ENCODE assay signal across 8 mouse cellular contexts in genomic region chr12:45074611-45075342, GRCm38 (mm10). TPM values are rescaled to one million over a fixed set of nuclear protein-coding genes. Genes with fewer than 3 reads are reported as not detected.
DNase-seq lines count a peak whose midpoint lies in the region; ATAC-seq lines count a peak whose summit lies in the region.

Stxbp6 (minus strand) TSS chr12:45074709.

- peak; percentile 67 for ATAC-seq in hindbrain, embryonic 16.5 days
- peak; percentile 43; the same call in 1 of the 2 replicates for ATAC-seq in stomach, embryonic 14.5 days (ENCODE audit: insufficient number of reproducible peaks, insufficient read depth, low FRiP score, low read depth)

- H3K4me1 ChIP-seq in brown adipose tissue, adult 24 weeks (ENCODE audit: control insufficient read depth, insufficient read depth, insufficient read length, low read length): no peaks in the 10 kb centered on the region
- peaks cover 8% of the 10 kb centered on the region for H3K4me1 ChIP-seq in hindbrain, embryonic 16.5 days (ENCODE audit: control insufficient read depth, insufficient read depth, low read depth, low read length)
- H3K4me1 ChIP-seq in megakaryocyte, embryonic 14.5 days: peaks cover 35% of the 10 kb centered on the region
- H3K4me1 ChIP-seq in stomach, embryonic 14.5 days (ENCODE audit: control insufficient read depth, insufficient read depth, low read length): no peaks in the 10 kb centered on the region; the same call in 1 of the 2 replicates

- peak within 1 kb of the TSS; percentile 76 for H3K9ac ChIP-seq in hindbrain, embryonic 16.5 days (ENCODE audit: low read depth, low read length)
- peak within 1 kb of the TSS; percentile 62 for H3K9ac ChIP-seq in stomach, embryonic 14.5 days (replicated peaks; ENCODE audit: low read depth, low read length)

- peak within 1 kb of the TSS; percentile 92 for H3K4me3 ChIP-seq in brown adipose tissue, adult 24 weeks (ENCODE audit: insufficient read depth, low read depth, low read length)
- peak within 1 kb of the TSS; percentile 74 for H3K4me3 ChIP-seq in hindbrain, embryonic 16.5 days (ENCODE audit: low read length)
- peak within 1 kb of the TSS; percentile 95 for H3K4me3 ChIP-seq in megakaryocyte, embryonic 14.5 days (replicated peaks)
- H3K4me3 ChIP-seq in stomach, embryonic 14.5 days (ENCODE audit: low read depth, low read length): peak within 1 kb of the TSS; percentile 80

- no peaks in the 10 kb centered on the region for H3K36me3 ChIP-seq in hindbrain, embryonic 16.5 days (ENCODE audit: control insufficient read depth, insufficient read depth, low read length)
- H3K36me3 ChIP-seq in megakaryocyte, embryonic 14.5 days (replicated peaks; ENCODE audit: low read length): no peaks in the 10 kb centered on the region
- H3K36me3 ChIP-seq in stomach, embryonic 14.5 days (ENCODE audit: control insufficient read depth, insufficient read depth, low read length): no peaks in the 10 kb centered on the region

- DNase-seq in Muller cell, postnatal 12 days (ENCODE audit: inconsistent ontology term): peak; percentile 86
- peak; percentile 26 to 34 for DNase-seq in gastrocnemius, adult 8-10 months (ENCODE audit: low spot score in 2 of 2)
- DNase-seq in left cerebral cortex, postnatal 14 days (ENCODE audit: low spot score in 2 of 2): peak in 1 of 2 experiments; percentile 61
- DNase-seq in natural killer cell, adult 2 months (ENCODE audit: low spot score in 2 of 2): no peak

- no peaks in the 10 kb centered on the region for H3K9me3 ChIP-seq in hindbrain, embryonic 16.5 days (ENCODE audit: control insufficient read depth, low read length)
- H3K9me3 ChIP-seq in megakaryocyte, embryonic 14.5 days: peaks cover 7% of the 10 kb centered on the region; the same call in 1 of the 2 replicates
- no peaks in the 10 kb centered on the region for H3K9me3 ChIP-seq in stomach, embryonic 14.5 days (ENCODE audit: control insufficient read depth, low read depth, low read length)

- 2% methylated on average over 20 of the region's 20 CpGs for WGBS in hindbrain, embryonic 16.5 days
- WGBS in stomach, embryonic 14.5 days: under 1% methylated on average over 20 of the region's 20 CpGs

- peak within 1 kb of the TSS; percentile 97 for H3K4me2 ChIP-seq in hindbrain, embryonic 16.5 days (ENCODE audit: low read length)
- H3K4me2 ChIP-seq in stomach, embryonic 14.5 days (replicated peaks; ENCODE audit: low read depth, low read length): peak within 1 kb of the TSS; percentile 97

- peak within 1 kb of the TSS; percentile 64 for H3K27ac ChIP-seq in brown adipose tissue, adult 24 weeks (replicated peaks; ENCODE audit: low read depth, low read length)
- peak within 1 kb of the TSS; percentile 73 for H3K27ac ChIP-seq in hindbrain, embryonic 16.5 days (ENCODE audit: low read depth, low read length)
- peak within 1 kb of the TSS; percentile 87 for H3K27ac ChIP-seq in stomach, embryonic 14.5 days (ENCODE audit: low read length)

- no peaks in the 10 kb centered on the region for H3K27me3 ChIP-seq in hindbrain, embryonic 16.5 days (replicated peaks; ENCODE audit: control insufficient read depth, insufficient read depth, low read length)
- H3K27me3 ChIP-seq in megakaryocyte, embryonic 14.5 days (replicated peaks): peaks cover 41% of the 10 kb centered on the region
- H3K27me3 ChIP-seq in stomach, embryonic 14.5 days (ENCODE audit: control insufficient read depth, insufficient read depth, low read length): no peaks in the 10 kb centered on the region

- intact Hi-C loops in left cerebral cortex, postnatal 14 days (cut with DNase I): loop anchor here (5.0 kb wide), 3 partner anchors 62 to 227 kb away; no protein-coding TSS in a partner anchor

RNA-seq across cellular contexts. Expression of gene Stxbp6, which starts in this region (rescaled TPM):
- 4.4 and 6.8 TPM in 2 replicates for polyA plus RNA-seq in brown adipose tissue, adult 24 weeks (2012; ENCODE audit: insufficient read depth, insufficient read length, missing spikeins)
- total RNA-seq in gastrocnemius, adult 8-10 months (2022): 1 to 10 TPM; 2.4 to 6.1 (median 2.9) TPM
- polyA plus RNA-seq in hindbrain, embryonic 16.5 days (2015; fragmentation: Nextera tagmentation; extraction: Ambion mirVana): 21.6 and 22.6 TPM in 2 replicates
- total RNA-seq in left cerebral cortex, postnatal 14 days (2021): 10 to 100 TPM; 50.1 to 55.3 TPM
- 0.67 and 5.4 TPM in 2 replicates for polyA plus RNA-seq in megakaryocyte, embryonic 14.5 days (2012; ENCODE audit: insufficient read depth, low replicate concordance)
- polyA plus RNA-seq in stomach, embryonic 14.5 days (2014; fragmentation: Nextera tagmentation; extraction: Ambion mirVana): 19.5 and 22.0 TPM in 2 replicates

Comparison
In these comparisons a context has a peak if more than half of its experiments do, and no peak if none do; other contexts are left out.
1. RNA of gene Stxbp6 (total RNA-seq): 50.1 to 55.3 TPM in left cerebral cortex, postnatal 14 days; 2.4 to 6.1 TPM in gastrocnemius, adult 8-10 months; every median in the first group is over 4 times any median in the second.
2. DNase-seq: peak in Muller cell, postnatal 12 days (single experiment) and gastrocnemius, adult 8-10 months (2 of 2); none in natural killer cell, adult 2 months (0 of 2).
3. Peak in every context shown above with its lines, with median percentiles within 50 percentile points of each other: H3K27ac ChIP-seq and H3K4me3 ChIP-seq.